In the genomic region with DNA sequence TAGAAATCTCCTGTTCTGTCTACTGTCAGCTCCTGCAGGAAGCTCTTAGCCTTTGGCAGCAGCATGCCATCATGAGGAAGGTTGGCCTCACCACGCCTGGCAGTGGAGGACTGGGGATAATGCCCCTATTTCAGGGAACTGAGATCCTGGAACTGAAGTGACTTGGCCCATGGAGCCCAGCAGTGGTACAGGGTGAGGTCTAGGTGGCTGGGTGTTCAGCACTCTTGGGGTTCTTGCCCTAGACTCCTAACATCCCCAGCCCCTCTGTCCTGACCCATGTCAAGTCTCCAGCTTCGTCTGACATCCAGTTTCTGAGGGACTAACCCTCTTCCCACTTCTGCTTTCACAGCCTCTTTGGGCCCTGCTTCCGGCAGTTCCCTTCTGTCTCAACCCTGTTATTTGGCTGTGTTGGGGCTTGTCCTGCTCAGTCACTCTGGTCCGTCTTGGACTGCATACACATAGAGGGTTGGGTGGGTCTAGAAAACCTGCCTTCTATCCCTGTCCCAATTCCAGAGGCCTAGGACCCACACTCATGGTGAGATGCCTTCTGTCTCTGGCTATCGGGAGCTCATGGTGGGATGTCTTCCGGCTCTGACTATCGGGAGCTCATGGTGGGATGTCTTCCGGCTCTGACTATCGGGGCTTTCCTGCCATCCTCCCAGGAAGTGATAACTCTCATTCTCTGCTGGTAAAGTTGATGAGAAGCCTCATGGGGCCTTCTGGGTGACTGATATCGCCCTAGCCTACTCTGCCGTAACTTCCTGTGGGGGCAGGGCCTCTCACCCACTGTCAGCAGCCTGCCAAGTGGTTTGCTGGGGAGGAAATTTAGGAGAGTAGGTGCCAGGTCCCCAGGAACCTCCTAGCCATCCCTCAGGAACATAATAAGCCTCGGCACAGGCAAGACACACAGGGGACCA, we compare ENCODE assay signal across 10 mouse cellular contexts. TPM values are rescaled to one million over a fixed set of nuclear protein-coding genes. Genes with fewer than 3 reads are reported as not detected.
DNase-seq lines count a peak whose midpoint lies in the region; ATAC-seq and TF ChIP-seq lines count a peak whose summit lies in the region.
"Had no signal": no experiment of that assay in that cellular context is flagged by ENCODE, and none has a peak within 500 bp of the region (broad histone marks: within the 10 kb centered on the region; RNA-seq: fewer than 3 reads in every experiment).

No protein-coding gene starts in this region.

- TF ChIP-seq POLR2A in bone marrow, adult 2 months (IDR thresholded peaks at IDR 0.05; ENCODE audit: borderline replicate concordance, control insufficient read depth, low read depth, low read length), result no peak; the same call in 1 of the 2 replicates
- no peak for TF ChIP-seq POLR2A in small intestine, adult 2 months (IDR thresholded peaks at IDR 0.05; ENCODE audit: low read depth, low read length)

- H3K4me3 ChIP-seq in bone marrow, adult 2 months (replicated peaks; ENCODE audit: control insufficient read depth, low read depth, low read length), result peak overlapping the region; percentile 79
- H3K4me3 ChIP-seq in limb, embryonic 10.5 days, result no peak overlapping the region; the same call in 1 of the 2 replicates
- peak overlapping the region; percentile 44 for H3K4me3 ChIP-seq in small intestine, adult 2 months (ENCODE audit: low read depth, low read length)
- no peak overlapping the region for H3K4me3 ChIP-seq in forebrain, embryonic 13.5 days

- H3K36me3 ChIP-seq in limb, embryonic 10.5 days, result peaks cover 84% of the 10 kb centered on the region
- H3K36me3 ChIP-seq in small intestine, adult 2 months (ENCODE audit: control insufficient read depth, insufficient read depth, low read length), result peaks cover 25% of the 10 kb centered on the region
- H3K36me3 ChIP-seq in forebrain, embryonic 13.5 days (ENCODE audit: poor library complexity, severe bottlenecking), result peaks cover 69% of the 10 kb centered on the region

- WGBS in bone marrow, adult 2 months, result 6% methylated on average over 12 of the region's 12 CpGs
- 77% methylated on average over 12 of the region's 12 CpGs for WGBS in limb, embryonic 10.5 days
- 74% methylated on average over 12 of the region's 12 CpGs for WGBS in small intestine, adult 2 months
- WGBS in forebrain, embryonic 13.5 days, result 84% methylated on average over 12 of the region's 12 CpGs

- H3K27me3 ChIP-seq in limb, embryonic 10.5 days (ENCODE audit: low read depth, poor library complexity, severe bottlenecking), result no peaks in the 10 kb centered on the region
- no peaks in the 10 kb centered on the region for H3K27me3 ChIP-seq in small intestine, adult 2 months (ENCODE audit: control insufficient read depth, insufficient read depth, low read length)
- no peaks in the 10 kb centered on the region for H3K27me3 ChIP-seq in forebrain, embryonic 13.5 days

- peak overlapping the region; percentile 94 for H3K27ac ChIP-seq in bone marrow, adult 2 months (ENCODE audit: control insufficient read depth, insufficient read depth, low read depth, low read length, poor library complexity)
- H3K27ac ChIP-seq in limb, embryonic 10.5 days, result 0 out of 2 replicates have a peak overlapping the region, but pooled peaks have one; percentile 27
- H3K27ac ChIP-seq in small intestine, adult 2 months (ENCODE audit: insufficient read depth, low read depth, low read length), result peak overlapping the region; percentile 82
- no peak overlapping the region for H3K27ac ChIP-seq in forebrain, embryonic 13.5 days

- H3K9ac ChIP-seq in forebrain, embryonic 13.5 days, result no peak overlapping the region

- no peak for ATAC-seq in forebrain, embryonic 13.5 days

- H3K4me2 ChIP-seq in forebrain, embryonic 13.5 days, result no peak overlapping the region
- H3K4me2 ChIP-seq: midbrain, embryonic 11.5 days had no signal

- TF ChIP-seq CTCF in bone marrow, adult 2 months (IDR thresholded peaks at IDR 0.05; ENCODE audit: control insufficient read depth, insufficient read depth, low read length), result no peak
- TF ChIP-seq CTCF in small intestine, adult 2 months (IDR thresholded peaks at IDR 0.05; ENCODE audit: extremely low read depth, insufficient read length, insufficient replicate concordance, low read depth, low read length), result no peak

- intact Hi-C loops in left cerebral cortex, postnatal 10 days (cut with DNase I), result no loop called here

- H3K4me1 ChIP-seq in bone marrow, adult 2 months (ENCODE audit: control insufficient read depth, insufficient read depth, low read length), result peaks cover 3% of the 10 kb centered on the region; the same call in 1 of the 2 replicates
- H3K4me1 ChIP-seq in limb, embryonic 10.5 days, result no peaks in the 10 kb centered on the region
- no peaks in the 10 kb centered on the region for H3K4me1 ChIP-seq in small intestine, adult 2 months (ENCODE audit: control insufficient read depth, insufficient read depth, insufficient read length, low read length)
- H3K4me1 ChIP-seq in forebrain, embryonic 13.5 days, result no peaks in the 10 kb centered on the region

- peak; percentile 87 for DNase-seq in CD4-positive, CD25-positive, alpha-beta regulatory T cell, adult 2 months (ENCODE audit: low read depth, low spot score)
- no peak for DNase-seq in limb, embryonic 10.5 days (ENCODE audit: low spot score)
- DNase-seq in kidney, postnatal 25 days, result no peak
- no peak for DNase-seq in gastrocnemius, postnatal 4 days (ENCODE audit: low spot score in 2 of 2)
- no peak for DNase-seq in left cerebral cortex, postnatal 10 days (ENCODE audit: extremely low spot score in 1 of 2, low spot score in 2 of 2)
- DNase-seq: adrenal gland, postnatal 14 days had no signal

- H3K9me3 ChIP-seq in limb, embryonic 10.5 days (replicated peaks), result no peaks in the 10 kb centered on the region
- H3K9me3 ChIP-seq in forebrain, embryonic 13.5 days (replicated peaks), result no peaks in the 10 kb centered on the region

RNA-seq across cellular contexts. Expression of gene Fermt3, which starts 1.5 kb away (rescaled TPM):
- 149 and 202 TPM in 2 replicates for polyA plus RNA-seq in bone marrow, adult 2 months (2011; ENCODE audit: insufficient read depth, insufficient read length, low replicate concordance, missing spikeins)
- polyA plus RNA-seq in limb, embryonic 10.5 days (2016; fragmentation: Nextera tagmentation; extraction: Ambion mirVana), result 7.0 and 7.5 TPM in 2 replicates
- polyA plus RNA-seq in small intestine, adult 2 months (2012; rRNA removed), result 10.2 and 18.6 TPM in 2 replicates
- total RNA-seq in gastrocnemius, postnatal 4 days (2021), result 1 to 10 TPM; 5.3 to 5.4 TPM
- polyA plus RNA-seq in forebrain, embryonic 13.5 days (2015; fragmentation: Nextera tagmentation; extraction: Ambion mirVana), result 3.0 and 3.9 TPM in 2 replicates
- total RNA-seq in left cerebral cortex, postnatal 10 days (2021), result 1 to 10 TPM; 3.7 to 5.5 TPM

RNA-seq across cellular contexts. Expression of gene Trpt1, which starts 21.9 kb away (rescaled TPM):
- 4.6 TPM in 1 of 2 replicates, not detected in the other for polyA plus RNA-seq in bone marrow, adult 2 months (2011; ENCODE audit: insufficient read depth, insufficient read length, low replicate concordance, missing spikeins)
- 7.4 and 10.6 TPM in 2 replicates for polyA plus RNA-seq in limb, embryonic 10.5 days (2016; fragmentation: Nextera tagmentation; extraction: Ambion mirVana)
- 5.2 and 7.7 TPM in 2 replicates for polyA plus RNA-seq in small intestine, adult 2 months (2012; rRNA removed)
- 10 to 100 TPM; 18.4 to 19.5 TPM for total RNA-seq in gastrocnemius, postnatal 4 days (2021)
- polyA plus RNA-seq in forebrain, embryonic 13.5 days (2015; fragmentation: Nextera tagmentation; extraction: Ambion mirVana), result 15.2 and 16.9 TPM in 2 replicates
- total RNA-seq in left cerebral cortex, postnatal 10 days (2021), result 10 to 100 TPM; 20.2 to 20.8 TPM

RNA-seq across cellular contexts. Expression of gene Nudt22, which starts 21.9 kb away (rescaled TPM):
- 13.2 and 20.7 TPM in 2 replicates for polyA plus RNA-seq in bone marrow, adult 2 months (2011; ENCODE audit: insufficient read depth, insufficient read length, low replicate concordance, missing spikeins)
- polyA plus RNA-seq in limb, embryonic 10.5 days (2016; fragmentation: Nextera tagmentation; extraction: Ambion mirVana), result 21.1 and 21.2 TPM in 2 replicates
- polyA plus RNA-seq in small intestine, adult 2 months (2012; rRNA removed), result 41.2 and 53.8 TPM in 2 replicates
- total RNA-seq in gastrocnemius, postnatal 4 days (2021), result 10 to 100 TPM; 17.1 to 23.6 TPM
- 19.1 TPM in 2 replicates for polyA plus RNA-seq in forebrain, embryonic 13.5 days (2015; fragmentation: Nextera tagmentation; extraction: Ambion mirVana)
- total RNA-seq in left cerebral cortex, postnatal 10 days (2021), result 1 to 10 TPM; 9.2 to 9.5 TPM

RNA-seq across cellular contexts. Expression of gene Stip1, which starts 22.0 kb away (rescaled TPM):
- 54.6 and 95.7 TPM in 2 replicates for polyA plus RNA-seq in bone marrow, adult 2 months (2011; ENCODE audit: insufficient read depth, insufficient read length, low replicate concordance, missing spikeins)
- 455 and 483 TPM in 2 replicates for polyA plus RNA-seq in limb, embryonic 10.5 days (2016; fragmentation: Nextera tagmentation; extraction: Ambion mirVana)
- 15.2 and 21.4 TPM in 2 replicates for polyA plus RNA-seq in small intestine, adult 2 months (2012; rRNA removed)
- total RNA-seq in gastrocnemius, postnatal 4 days (2021), result 100 to 1,000 TPM; 122 to 129 TPM
- polyA plus RNA-seq in forebrain, embryonic 13.5 days (2015; fragmentation: Nextera tagmentation; extraction: Ambion mirVana), result 289 and 311 TPM in 2 replicates
- 100 to 1,000 TPM; 136 TPM for total RNA-seq in left cerebral cortex, postnatal 10 days (2021)

RNA-seq across cellular contexts. Expression of gene Dnajc4, which starts 25.4 kb away (rescaled TPM):
- 14.8 and 28.8 TPM in 2 replicates for polyA plus RNA-seq in bone marrow, adult 2 months (2011; ENCODE audit: insufficient read depth, insufficient read length, low replicate concordance, missing spikeins)
- 17.4 and 19.4 TPM in 2 replicates for polyA plus RNA-seq in limb, embryonic 10.5 days (2016; fragmentation: Nextera tagmentation; extraction: Ambion mirVana)
- polyA plus RNA-seq in small intestine, adult 2 months (2012; rRNA removed), result 34.1 and 53.4 TPM in 2 replicates
- total RNA-seq in gastrocnemius, postnatal 4 days (2021), result 10 to 100 TPM; 32.3 to 34.2 TPM
- 19.1 and 19.8 TPM in 2 replicates for polyA plus RNA-seq in forebrain, embryonic 13.5 days (2015; fragmentation: Nextera tagmentation; extraction: Ambion mirVana)
- 10 to 100 TPM; 15.8 to 19.4 TPM for total RNA-seq in left cerebral cortex, postnatal 10 days (2021)

Comparison
In these comparisons a context has a peak if more than half of its experiments do, and no peak if none do; other contexts are left out.
1. H3K4me3 ChIP-seq: peak in bone marrow, adult 2 months (single experiment) and small intestine, adult 2 months (single experiment); none in limb, embryonic 10.5 days (single experiment) and forebrain, embryonic 13.5 days (single experiment).